Mouse (Mus musculus) heart, embryonic 12.5 days (tissue): ENCODE results near the gene Lrp5. TPM values are rescaled to one million over a fixed set of nuclear protein-coding genes. Genes with fewer than 3 reads are reported as not detected.

ENCODE experiments used
- ATAC-seq: fragments of 200-750 bp; cut with Nextera tagmentation; 2 replicates; pipeline ENCODE4 v1.8.0; 2017; ENCODE audit warnings: moderate TSS enrichment, moderate library complexity; ENCODE audit not compliant: insufficient number of reproducible peaks, low FRiP score
- H3K27ac ChIP-seq: fragments of 300-500 bp; sonication (generic); 2 replicates; pipeline ENCODE4 v1.5.1; 2016; ENCODE audit warnings: mild to moderate bottlenecking, moderate library complexity; ENCODE audit not compliant: poor library complexity, severe bottlenecking
- H3K27me3 ChIP-seq: fragments of 300-500 bp; sonication (generic); replicated peaks from 2 replicates; pipeline ENCODE4 v1.6.1; 2016; ENCODE audit warnings: mild to moderate bottlenecking, moderate library complexity
- H3K36me3 ChIP-seq: fragments of 300-500 bp; sonication (generic); 2 replicates; pipeline ENCODE4 v1.6.1; 2016; ENCODE audit warnings: mild to moderate bottlenecking, moderate library complexity
- H3K4me1 ChIP-seq: fragments of 300-500 bp; sonication (generic); replicated peaks from 2 replicates; pipeline ENCODE4 v1.6.1; 2016; ENCODE audit warnings: mild to moderate bottlenecking
- H3K4me2 ChIP-seq: fragments of 300-500 bp; sonication (generic); 2 replicates; pipeline ENCODE4 v1.6.1; 2016; ENCODE audit warnings: mild to moderate bottlenecking, moderate library complexity
- H3K4me3 ChIP-seq: fragments of 300-500 bp; sonication (generic); 2 replicates; pipeline ENCODE4 v1.5.1; 2016; ENCODE audit warnings: mild to moderate bottlenecking
- H3K9ac ChIP-seq: fragments of 300-500 bp; sonication (generic); 2 replicates; pipeline ENCODE4 v1.6.1; 2016; ENCODE audit warnings: mild to moderate bottlenecking, moderate library complexity
- H3K9me3 ChIP-seq: fragments of 300-500 bp; sonication (generic); replicated peaks from 2 replicates; pipeline ENCODE4 v1.6.1; 2016; ENCODE audit warnings: mild to moderate bottlenecking, moderate library complexity
- WGBS: fragments of 180-500 bp; shearing (Covaris S2); methylation state at CpG from one replicate; pipeline ENCODE4 v1.1.7; 2016; 5-methylcytosine and 5-hydroxymethylcytosine counted together
- polyA plus RNA-seq: library from polyadenylated mRNA; unstranded; fragments of >200 nt; fragmentation: Nextera tagmentation; extraction: Ambion mirVana; gene quantifications from 2 replicates; pipeline ENCODE4 v1.2.1, GENCODE M21; 2016

Gene Lrp5
- polyA plus RNA-seq, 1 experiment from 2014 or later: 4.2 TPM

DNA sequence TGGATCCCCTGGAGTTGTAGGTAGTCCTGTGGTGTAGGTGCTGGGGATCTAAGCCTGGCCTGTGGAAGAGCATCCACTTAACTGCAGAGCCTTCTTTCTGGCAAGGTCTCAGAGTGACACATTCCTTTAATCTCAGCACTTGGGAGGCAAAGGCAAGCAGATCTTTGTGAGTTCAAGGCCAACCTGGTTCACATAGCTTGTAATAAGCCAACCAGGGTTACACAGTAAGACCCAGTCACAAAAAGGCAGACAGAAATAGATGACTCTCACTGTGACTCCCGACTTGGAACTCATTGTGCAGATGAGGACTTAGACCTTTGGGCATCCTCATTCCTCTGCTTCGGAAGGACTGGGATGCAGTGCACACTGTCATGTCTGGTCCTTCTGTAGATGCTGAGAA lies 24.1 kb upstream of the Lrp5 start:
- Histone ChIP-seq H3K4me1 (peaks cover 9% of the 10 kb centered on the region), H3K9ac (no peak overlapping the region), H3K27me3 (no peaks in the 10 kb centered on the region), H3K27ac (no peak overlapping the region), H3K4me2 (no peak overlapping the region), H3K4me3 (no peak overlapping the region), H3K36me3 (peaks cover 10% of the 10 kb centered on the region), H3K9me3 (no peaks in the 10 kb centered on the region)
- 86% methylated on average over 2 of the region's 2 CpGs for WGBS
- no peak for ATAC-seq

DNA sequence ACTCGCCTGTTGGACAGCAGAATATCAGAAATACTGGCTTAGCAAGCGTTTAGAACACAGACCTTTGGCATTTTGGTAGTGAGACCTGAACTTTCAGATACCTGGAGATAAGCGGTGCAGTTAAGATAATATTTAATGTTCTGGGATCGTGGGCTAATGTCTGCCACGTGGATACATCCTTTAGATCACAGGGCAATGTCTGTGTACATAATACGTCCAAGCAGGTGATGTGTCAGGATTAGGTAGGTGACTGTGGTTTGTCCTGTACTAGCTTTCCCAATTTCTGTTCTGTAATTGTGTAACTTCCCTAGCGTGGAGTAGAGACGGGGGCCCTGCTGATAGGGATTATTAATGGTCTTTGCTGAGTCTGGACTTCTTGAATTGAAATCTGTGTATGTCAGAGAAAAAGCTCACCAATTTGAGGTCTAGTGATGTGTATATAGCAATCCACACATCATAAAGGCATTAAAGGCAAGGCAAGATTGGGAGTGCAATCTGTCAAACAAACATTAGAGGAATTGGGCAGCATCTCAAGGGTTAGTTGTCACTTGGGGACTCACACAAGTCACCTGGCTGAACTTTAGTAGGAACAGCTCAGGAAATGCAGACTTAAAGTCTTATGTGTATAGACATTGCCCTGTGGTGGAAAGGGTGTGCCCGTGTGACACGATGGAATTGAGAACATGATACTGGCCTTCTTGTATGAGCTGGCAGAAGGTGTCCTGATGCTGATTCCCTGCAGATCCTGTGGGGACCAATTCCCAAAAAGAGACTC lies 22.8 kb upstream of the Lrp5 start:
- Histone ChIP-seq H3K9ac (peak overlapping the region; percentile 81; the same call in 1 of the 2 replicates), H3K9me3 (no peaks in the 10 kb centered on the region), H3K4me2 (peak overlapping the region; percentile 78), H3K4me1 (peaks cover 9% of the 10 kb centered on the region), H3K27ac (no peak overlapping the region), H3K27me3 (no peaks in the 10 kb centered on the region), H3K4me3 (peak overlapping the region; percentile 75), H3K36me3 (peaks cover 2% of the 10 kb centered on the region)
- no peak for ATAC-seq
- 40% methylated on average over 10 of the region's 10 CpGs for WGBS

DNA sequence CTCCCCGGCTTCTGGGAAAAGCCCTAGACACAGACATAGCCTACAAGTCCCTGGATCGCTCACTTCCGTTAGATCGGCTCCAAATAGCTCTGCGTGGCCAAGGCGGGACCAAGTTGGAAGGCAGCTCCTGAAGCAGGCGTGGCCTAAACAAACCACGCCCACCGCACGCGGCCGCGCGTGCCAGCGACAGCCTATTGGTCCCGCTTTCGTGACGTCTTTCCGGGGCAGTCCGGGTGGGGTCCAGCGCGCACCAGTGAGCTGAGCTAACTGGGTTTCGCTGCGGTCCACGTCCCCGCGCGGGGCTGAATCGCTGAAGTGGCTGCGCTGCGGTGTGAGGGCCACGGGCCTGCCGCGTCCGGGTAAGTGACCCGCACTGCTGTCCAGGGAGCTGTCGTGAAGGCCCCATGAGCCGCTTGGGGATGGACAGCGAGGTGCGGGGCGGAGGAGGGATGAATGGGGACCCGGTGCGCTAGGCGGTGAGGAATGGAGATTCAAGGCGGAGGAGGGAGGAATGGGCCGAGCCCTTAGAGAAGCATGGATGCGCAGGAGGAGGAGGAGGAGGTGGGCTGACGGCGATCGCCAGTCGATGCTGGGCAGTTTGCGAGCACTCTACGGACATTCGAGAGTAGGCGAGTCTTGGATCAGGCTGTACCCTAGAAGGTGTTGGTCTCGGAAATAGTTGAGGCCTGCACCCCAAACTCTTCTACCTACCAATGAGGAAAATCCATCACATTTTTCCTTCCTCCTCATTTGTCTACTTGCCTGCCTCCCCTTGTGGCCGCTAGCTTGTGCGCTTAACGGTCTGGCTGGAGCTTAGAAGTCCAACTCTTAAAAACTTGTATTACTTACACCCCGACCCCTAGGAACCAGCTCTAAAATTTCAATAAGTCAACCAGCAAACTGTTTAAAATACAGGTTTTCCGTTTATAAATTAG lies 22.0 kb upstream of the Lrp5 start, which contains the start of gene 1810055G02Rik:
TSS of gene 1810055G02Rik (plus strand) at position 216 of the 935 bp plus-strand sequence.
- peaks cover 9% of the 10 kb centered on the region for H3K4me1 ChIP-seq
- WGBS: under 1% methylated on average over 61 of the region's 61 CpGs
- peak within 1 kb of the TSS; percentile 75 for H3K4me3 ChIP-seq
- H3K27ac ChIP-seq: peak within 1 kb of the TSS; percentile 68
- H3K4me2 ChIP-seq: peak within 1 kb of the TSS; percentile 78
- H3K9me3 ChIP-seq: no peaks in the 10 kb centered on the region
- no peaks in the 10 kb centered on the region for H3K27me3 ChIP-seq
- H3K36me3 ChIP-seq: no peaks in the 10 kb centered on the region
- peak; percentile 98 for ATAC-seq
- H3K9ac ChIP-seq: peak within 1 kb of the TSS; percentile 81

DNA sequence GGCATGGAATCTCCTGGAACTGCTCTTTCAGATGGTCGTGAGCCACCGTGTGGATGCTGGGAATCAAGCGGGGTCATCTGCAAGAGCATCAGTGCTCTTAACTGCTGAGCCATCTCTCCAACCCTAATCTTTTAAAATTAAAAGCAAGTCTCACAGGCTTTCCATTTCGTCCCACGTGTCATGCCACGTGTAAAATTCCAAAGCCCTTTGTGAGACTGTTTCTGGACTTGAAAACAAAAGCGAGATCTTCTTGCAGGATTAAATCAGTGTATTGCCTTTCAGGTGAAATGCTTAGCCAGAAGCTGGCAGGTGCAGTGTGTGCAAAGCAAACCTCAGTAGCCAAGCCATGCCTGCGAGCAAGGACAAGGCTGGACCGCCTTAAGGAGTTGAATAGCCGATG lies 21.2 kb upstream of the Lrp5 start:
- H3K36me3 ChIP-seq: no peaks in the 10 kb centered on the region
- peak overlapping the region; percentile 68 for H3K27ac ChIP-seq
- H3K4me1 ChIP-seq: peaks cover 9% of the 10 kb centered on the region
- peak overlapping the region; percentile 78 for H3K4me2 ChIP-seq
- H3K9ac ChIP-seq: peak overlapping the region; percentile 67
- H3K9me3 ChIP-seq: no peaks in the 10 kb centered on the region
- H3K4me3 ChIP-seq: peak overlapping the region; percentile 75
- H3K27me3 ChIP-seq: no peaks in the 10 kb centered on the region
- WGBS: 41% methylated on average over 10 of the region's 10 CpGs
- ATAC-seq: no peak

DNA sequence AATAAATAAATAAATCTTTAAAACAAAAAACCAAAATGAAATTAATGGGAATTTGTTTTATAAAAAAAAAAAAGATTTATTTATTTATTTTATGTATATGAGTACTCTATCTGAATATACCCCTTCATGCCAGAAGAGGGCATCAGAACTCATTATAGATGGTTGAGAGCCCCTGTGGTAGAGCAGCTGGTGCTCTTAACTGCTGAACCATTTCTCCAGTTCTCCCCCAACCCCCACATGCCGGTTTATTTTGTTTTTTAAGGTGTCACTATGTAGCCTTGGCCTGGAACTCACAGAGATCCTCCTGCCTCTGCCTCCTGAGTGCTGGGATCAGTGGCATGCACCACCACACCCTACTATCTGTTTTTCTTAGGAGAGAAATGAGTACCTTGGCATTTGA lies 19.9 kb upstream of the Lrp5 start:
- H3K36me3 ChIP-seq: no peaks in the 10 kb centered on the region
- H3K27ac ChIP-seq: no peak overlapping the region
- H3K4me1 ChIP-seq: peaks cover 9% of the 10 kb centered on the region
- no peak overlapping the region for H3K9ac ChIP-seq
- no peaks in the 10 kb centered on the region for H3K9me3 ChIP-seq
- H3K27me3 ChIP-seq: no peaks in the 10 kb centered on the region
- no peak overlapping the region for H3K4me3 ChIP-seq
- 35% methylated on average over 1 of the region's 1 CpGs for WGBS
- ATAC-seq: no peak
- no peak overlapping the region for H3K4me2 ChIP-seq

DNA sequence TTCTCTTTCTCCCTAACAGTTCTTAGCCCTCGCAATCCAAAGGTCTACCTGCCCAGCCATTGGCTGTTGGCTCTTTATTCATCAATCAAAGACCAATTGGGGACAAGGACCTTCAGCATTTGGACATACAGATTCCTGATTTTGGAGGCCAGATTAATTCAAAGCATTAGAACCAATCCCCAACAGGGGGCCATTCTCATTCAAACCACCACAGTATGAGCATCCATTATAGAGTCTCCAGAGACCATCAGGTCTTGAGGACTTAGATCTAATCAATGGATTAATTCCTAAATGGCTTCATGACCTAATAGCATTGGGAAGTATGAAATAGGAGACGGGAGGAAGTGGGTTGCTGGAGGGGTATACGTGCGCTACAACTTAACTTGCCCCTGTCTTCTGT lies 16.1 kb upstream of the Lrp5 start:
- Histone ChIP-seq H3K27me3 (no peaks in the 10 kb centered on the region), H3K4me2 (no peak overlapping the region), H3K4me1 (no peaks in the 10 kb centered on the region), H3K36me3 (no peaks in the 10 kb centered on the region), H3K9me3 (no peaks in the 10 kb centered on the region), H3K9ac (no peak overlapping the region), H3K27ac (no peak overlapping the region), H3K4me3 (no peak overlapping the region)
- no peak for ATAC-seq
- WGBS: 84% methylated on average over 4 of the region's 4 CpGs

DNA sequence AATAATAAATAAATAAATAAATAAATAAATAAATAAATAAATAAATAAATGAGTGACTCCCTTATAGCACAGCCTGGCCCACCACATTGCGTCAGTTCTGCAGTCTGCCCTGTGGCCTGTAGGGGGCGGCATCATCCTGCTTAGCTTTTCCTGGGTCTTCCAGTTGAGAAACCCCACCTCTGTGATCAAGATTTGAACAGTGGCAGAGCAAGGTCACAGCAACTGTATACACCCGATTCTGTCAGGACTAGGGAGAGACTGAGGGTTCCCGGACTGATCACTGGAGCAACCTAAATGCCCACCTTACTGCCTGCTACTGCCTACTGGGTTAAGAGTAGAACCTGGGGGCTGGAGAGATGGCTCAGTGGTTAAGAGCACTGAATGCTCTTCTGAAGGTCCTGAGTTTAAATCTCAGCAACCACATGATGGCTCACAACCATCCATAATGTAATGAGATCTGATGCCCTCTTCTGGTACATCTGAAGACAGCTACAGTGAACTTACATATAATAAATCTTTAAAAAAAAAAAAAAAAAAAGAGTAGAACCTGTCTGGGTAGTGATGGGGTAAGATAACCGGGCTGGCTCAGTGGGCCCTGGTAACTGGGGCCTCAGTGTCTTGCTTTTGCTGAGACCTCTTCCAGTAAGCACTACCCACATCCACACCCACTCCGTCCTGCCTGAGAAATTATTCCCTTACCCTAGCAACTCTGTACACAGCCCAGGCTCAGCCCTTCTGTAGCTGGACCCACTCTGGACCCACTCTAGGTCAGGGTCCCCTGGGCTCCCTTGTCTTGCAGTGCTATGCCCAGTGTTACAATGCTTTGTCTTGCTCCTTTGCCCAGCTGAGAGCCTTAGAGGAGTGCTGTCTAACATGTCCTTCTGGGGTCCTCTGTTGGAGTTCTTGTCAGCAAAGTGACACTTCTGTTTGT lies 13.4 kb upstream of the Lrp5 start:
- Histone ChIP-seq H3K4me1 (no peaks in the 10 kb centered on the region), H3K27me3 (no peaks in the 10 kb centered on the region), H3K9ac (no peak overlapping the region), H3K27ac (no peak overlapping the region), H3K9me3 (no peaks in the 10 kb centered on the region), H3K4me2 (no peak overlapping the region), H3K4me3 (no peak overlapping the region), H3K36me3 (no peaks in the 10 kb centered on the region)
- ATAC-seq: peak; percentile 76
- 37% methylated on average over 6 of the region's 6 CpGs for WGBS

DNA sequence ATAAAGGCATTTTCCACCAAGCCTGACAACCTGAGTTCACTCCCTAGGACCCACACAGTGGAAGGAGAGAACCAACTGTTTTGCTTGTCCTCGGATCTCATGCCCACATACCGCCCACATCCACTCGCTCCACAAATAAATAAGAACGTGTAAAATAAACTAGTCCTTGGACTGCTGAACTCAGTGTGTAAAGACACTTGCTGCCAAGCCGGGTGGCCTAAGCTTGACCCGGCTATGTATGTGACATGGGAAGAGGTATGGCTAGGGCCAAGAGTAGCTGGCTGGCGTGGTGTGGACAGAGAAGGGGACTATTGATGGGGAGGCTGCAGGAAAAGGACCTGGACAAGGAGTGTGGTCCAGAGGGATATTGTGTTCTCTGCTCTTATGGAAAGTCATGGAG lies 11.7 kb upstream of the Lrp5 start:
- Histone ChIP-seq H3K9ac (no peak overlapping the region), H3K9me3 (no peaks in the 10 kb centered on the region), H3K27me3 (no peaks in the 10 kb centered on the region), H3K4me2 (no peak overlapping the region), H3K4me1 (no peaks in the 10 kb centered on the region), H3K27ac (no peak overlapping the region), H3K4me3 (no peak overlapping the region), H3K36me3 (no peaks in the 10 kb centered on the region)
- WGBS: 82% methylated on average over 7 of the region's 7 CpGs
- ATAC-seq: no peak

DNA sequence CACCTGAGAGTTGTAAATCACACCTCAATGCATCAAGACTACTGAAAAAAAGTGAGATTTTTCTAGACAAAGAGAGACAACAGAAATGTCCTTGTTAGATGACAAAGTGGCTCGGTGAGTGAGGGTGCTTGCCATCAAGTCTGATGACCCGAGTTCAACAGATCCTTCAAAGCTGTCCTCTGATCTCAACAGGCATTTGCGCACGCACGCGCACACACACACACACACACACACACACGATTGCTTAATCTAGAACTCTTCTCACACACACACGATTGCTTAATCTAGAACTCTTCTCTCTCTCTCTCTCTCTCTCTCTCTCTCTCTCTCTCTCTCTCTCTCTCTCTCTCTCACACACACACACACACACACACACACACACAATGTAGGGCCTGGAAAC lies 9.6 kb upstream of the Lrp5 start:
- no peak overlapping the region for H3K9ac ChIP-seq
- no peak for ATAC-seq
- WGBS: 84% methylated on average over 8 of the region's 8 CpGs
- H3K4me1 ChIP-seq: no peaks in the 10 kb centered on the region
- no peaks in the 10 kb centered on the region for H3K27me3 ChIP-seq
- no peak overlapping the region for H3K4me3 ChIP-seq
- no peaks in the 10 kb centered on the region for H3K36me3 ChIP-seq
- H3K9me3 ChIP-seq: no peaks in the 10 kb centered on the region
- no peak overlapping the region for H3K4me2 ChIP-seq
- H3K27ac ChIP-seq: no peak overlapping the region

DNA sequence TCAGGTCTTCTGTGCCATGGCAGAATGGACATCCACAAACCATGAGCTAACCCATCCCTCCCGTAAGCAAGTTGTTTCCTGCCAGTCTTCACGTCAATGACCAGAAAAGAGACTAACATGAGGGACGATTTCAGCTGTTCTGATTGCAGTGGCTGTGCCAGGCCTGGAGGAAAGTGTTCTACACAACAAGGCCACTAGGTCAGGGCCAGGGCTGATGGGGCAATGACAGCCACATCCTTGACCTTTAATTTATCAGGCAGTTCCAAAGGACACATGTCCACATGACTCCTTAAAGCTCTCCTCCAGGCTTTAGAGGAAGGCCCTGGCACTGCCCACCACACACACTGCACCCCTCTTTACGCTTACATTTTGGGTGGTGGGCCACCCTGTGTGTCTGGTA lies 9.1 kb upstream of the Lrp5 start:
- no peaks in the 10 kb centered on the region for H3K4me1 ChIP-seq
- no peaks in the 10 kb centered on the region for H3K36me3 ChIP-seq
- H3K27ac ChIP-seq: no peak overlapping the region
- ATAC-seq: no peak
- 68% methylated on average over 4 of the region's 4 CpGs for WGBS
- H3K4me3 ChIP-seq: no peak overlapping the region
- H3K9me3 ChIP-seq: no peaks in the 10 kb centered on the region
- no peak overlapping the region for H3K4me2 ChIP-seq
- no peaks in the 10 kb centered on the region for H3K27me3 ChIP-seq
- no peak overlapping the region for H3K9ac ChIP-seq
